Mouse (Mus musculus): ENCODE results near the gene Slc7a15.
"Not testable (repeated sequence)": the region's sequence is repeated elsewhere in the genome, so short reads cannot be mapped to it uniquely, and the experiment has no call there.

Slc7a15 gene

DNA sequence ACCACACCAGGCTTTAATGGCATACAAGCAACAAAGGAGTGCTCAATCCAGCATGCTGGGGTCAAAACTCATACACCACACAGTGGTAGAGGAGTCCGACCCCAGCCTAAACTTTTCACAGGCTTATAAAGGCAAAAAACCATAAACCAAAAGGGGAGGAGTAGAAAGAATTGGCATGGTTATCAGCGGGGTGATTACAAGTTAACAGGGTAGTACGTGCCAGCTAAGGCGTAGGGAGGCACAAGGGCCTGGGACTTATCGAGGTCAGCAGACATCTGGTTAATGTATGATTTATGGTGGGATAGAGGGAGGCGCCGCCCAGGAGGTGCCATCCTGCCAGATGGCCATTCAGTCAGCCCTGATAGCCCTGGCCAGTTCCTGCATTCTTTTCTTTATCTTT, at the start of gene Slc7a15:
Gene Slc7a15 (minus strand): TSS at position 101 of the 400 bp plus-strand sequence.
- not testable (repeated sequence) for DNase-seq (ENCODE audit: low spot score)

DNA sequence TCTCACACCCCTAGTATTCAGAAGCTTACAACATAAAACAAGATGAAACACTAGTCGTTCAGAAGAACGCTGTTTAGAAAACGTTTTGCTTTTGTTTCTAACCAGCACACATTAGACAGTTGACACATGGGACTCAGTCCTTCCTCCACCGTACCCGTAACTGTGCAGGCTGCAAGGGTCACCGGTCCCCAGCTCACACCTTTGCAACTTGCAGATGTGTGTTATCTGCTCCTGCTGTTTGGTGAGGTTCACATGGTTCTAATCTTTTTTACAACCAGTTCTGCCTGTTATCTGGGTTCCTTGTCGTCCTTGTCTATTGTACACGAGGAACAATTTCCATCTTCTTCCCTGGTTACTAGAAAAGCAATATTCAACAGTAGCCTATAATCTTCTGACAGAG, 49.3 kb upstream of the Slc7a15 start:
- not testable (repeated sequence) for DNase-seq (ENCODE audit: low spot score)

DNA sequence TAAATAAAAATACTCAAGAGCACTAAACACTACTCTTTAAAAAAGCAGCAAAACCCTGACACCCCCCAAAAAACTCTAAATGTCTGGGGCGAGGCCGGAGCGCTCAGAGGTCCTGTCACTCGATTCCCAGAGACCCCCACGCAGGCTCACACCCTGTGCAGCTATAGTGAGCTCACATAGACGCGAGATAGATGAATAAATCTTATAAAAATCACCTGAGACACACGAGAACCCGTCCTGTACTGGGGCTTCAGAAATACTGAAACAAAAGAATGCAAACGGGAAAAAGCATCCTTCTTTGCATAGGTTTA, 42.5 kb upstream of the Slc7a15 start:
- no peak for DNase-seq (ENCODE audit: low spot score)

DNA sequence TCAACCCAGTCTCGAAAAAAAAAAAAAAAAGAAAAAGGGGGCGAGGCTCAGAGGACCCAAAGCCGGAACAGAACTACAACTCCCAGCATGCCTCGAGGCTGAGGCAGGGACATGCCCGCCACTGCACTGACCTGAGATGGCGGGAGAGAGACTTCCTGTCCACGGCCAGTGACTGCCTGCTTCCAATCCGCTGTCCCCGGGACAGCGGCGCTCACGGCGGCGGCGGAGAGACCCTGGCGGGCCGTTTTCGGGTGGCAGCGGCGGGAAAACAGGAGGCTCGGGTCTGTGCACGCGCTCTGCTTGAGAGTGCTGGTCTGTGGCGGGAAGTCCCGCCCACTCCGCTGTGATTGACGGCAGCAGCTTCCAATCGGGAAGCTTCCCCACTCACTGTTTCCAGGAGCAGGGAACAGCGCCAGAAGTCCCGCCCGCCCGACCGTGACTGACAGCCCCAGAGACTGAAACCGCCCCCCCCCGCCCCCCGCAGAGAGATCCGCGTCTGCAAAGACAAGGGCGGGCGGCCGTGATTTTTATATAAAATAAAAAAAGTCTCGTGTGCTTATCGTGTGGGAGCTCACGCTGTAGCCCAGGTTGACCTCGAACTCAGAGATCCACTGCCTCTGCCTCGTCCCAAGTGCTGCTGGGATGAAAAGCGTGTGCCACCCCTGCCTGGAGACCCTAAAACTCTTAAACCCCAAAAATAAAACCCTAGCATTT, 42.0 kb upstream of the Slc7a15 start:
- peak; percentile 99 for DNase-seq (ENCODE audit: low spot score)

DNA sequence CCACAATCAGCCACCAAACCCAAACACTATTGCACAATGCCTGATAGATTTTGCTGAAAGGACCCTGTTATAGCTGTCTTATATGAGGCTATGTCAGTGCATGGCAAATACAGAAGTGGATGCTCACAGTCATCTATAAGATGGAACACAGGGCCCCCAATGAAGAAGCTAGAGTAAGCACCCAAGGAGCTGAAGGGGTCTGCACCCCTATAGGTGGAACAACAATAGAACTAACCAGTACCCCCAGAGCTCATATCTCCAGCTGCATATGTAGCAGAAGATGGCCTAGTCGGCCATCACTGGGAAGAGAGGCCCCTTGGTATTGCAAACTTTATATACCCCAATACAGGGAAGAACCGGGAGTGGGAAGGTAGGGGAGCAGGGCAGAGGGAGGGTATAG, 41.3 kb upstream of the Slc7a15 start:
- not testable (repeated sequence) for DNase-seq (ENCODE audit: low spot score)

DNA sequence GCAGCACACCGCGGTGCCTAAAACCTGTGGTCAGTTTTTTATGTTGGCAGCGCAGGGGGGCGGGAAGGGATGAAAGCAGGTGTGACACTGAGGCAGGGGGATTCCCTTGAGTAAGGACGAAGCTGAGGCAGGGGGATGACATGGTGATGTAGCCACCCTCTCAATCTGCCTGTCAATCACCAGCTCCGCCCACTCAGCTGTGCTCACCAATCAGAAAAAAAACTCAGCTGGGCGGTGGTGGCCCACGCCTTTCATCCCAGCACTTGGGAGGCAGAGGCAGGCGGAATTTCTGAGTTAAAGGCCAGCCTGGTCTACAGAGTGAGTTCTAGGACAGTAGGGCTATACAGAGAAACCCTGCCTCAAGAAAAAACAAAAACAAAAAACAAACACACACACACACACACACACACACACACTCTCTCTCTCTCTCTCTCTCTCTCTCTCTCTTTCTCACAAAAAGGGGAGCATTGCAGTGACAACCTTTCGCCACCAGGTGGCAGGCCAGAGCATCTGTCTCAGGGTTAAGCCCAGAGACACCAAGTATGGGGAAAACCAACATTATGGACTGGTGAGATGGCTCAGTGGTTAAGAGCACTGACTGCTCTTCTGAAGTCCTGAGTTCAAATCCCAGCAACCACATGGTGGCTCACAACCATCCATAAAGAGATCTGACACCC, 39.7 kb upstream of the Slc7a15 start:
- peak; percentile 71 for DNase-seq (ENCODE audit: low spot score)

DNA sequence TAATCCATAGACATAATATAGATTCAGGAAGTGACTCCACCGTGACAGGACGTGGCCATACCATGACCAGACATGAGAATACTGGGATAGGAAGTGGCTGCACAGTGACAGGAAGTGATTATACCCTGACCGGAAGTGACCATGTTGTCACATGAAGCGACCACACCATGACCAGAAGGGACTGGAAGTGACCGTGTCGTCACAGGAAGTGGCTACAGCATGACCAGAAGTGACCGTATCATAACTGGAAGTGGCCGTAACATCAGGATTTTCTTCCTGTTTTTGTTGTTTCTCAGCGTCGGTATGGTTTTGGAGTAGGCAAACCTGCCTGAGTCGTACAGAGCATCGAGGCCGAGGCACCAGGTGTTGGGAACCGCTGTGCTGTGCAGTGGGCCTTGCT, 38.1 kb upstream of the Slc7a15 start:
- DNase-seq (ENCODE audit: low spot score), result no peak

DNA sequence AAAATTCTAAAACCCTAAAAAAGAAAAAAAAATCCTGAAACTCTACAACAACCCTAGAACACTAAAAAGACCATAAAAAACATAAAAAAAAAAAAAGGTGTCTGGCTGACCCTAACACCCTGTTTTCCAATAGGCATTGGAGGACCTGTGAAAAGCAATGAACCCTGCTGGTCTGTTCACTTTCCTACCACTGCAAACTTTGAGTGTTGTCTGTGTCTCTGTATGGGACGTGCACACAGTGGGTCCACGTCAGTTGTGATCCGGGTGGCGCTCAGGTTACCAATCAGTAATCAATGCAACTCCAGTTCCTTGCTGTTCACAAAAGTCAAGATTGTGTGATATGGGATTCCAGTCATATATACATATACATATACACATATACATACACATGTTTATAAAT, 36.7 kb upstream of the Slc7a15 start:
- DNase-seq (ENCODE audit: low spot score), result no peak

DNA sequence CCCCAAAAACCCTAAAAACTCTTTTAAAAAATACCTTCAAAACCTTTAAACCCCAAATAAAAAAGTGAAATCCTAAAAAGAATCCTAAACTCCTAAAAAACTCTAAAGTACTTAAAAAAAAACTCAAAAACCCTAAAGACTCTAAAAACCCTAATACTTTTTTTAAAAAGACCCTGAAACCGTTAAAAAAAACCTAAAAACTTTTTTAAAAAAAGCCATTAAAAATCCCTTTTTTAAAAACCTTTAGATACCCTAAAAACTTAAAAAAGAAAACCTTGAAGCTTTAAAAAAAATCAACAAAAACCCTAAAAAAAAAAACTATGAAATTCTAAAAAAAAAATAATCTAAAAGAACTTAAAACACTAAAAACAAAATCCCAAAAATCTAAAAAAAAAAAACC, 35.4 kb upstream of the Slc7a15 start:
- DNase-seq (ENCODE audit: low spot score), result no peak

DNA sequence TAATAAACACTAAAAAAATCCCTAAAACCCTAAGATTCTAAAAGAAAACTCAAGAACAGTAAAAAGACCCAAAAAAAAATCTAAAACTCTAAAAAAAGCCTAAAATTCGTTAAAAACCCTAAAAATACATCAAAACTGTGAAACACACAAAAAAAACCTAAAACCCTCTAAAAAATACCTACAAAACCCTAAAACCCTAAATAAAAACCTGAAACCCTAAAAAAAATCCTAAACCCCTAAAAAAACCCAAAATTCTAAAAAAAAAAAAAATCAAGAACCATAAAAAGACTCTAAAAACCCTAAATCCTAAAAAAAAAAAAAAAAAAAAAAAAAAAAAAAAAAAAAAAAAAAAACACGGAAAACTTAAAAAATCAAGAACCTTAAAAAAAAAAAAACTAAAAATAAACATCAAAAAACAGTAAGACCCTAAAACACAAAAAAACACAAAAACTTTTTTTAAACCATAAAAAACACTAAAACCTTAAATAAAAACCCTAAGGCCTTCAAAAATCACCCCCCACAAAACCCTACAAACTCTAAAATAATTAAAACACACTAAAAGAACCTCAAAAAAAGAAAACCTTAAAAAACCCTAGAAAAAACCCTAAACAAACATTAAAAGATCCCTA, 34.0 kb upstream of the Slc7a15 start:
- no peak for DNase-seq (ENCODE audit: low spot score)

DNA sequence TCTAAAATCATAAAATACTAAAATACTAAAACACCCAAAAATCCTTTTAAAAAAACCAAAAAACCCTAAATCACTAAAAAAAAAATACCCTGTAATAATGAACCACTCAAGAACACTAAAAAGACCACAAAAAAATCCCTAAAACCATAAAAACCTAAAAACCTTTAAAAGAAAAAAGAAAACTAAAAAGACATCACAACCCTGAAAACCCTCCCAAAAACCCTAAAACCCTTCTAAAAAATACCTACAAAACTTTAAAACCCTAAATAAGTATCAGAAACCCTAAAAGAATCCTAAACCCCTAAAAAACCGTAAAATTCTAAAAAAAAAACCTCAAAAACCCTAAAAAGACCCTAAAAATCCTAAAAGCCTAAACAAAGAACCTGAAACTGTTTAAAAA, 32.8 kb upstream of the Slc7a15 start:
- no peak for DNase-seq (ENCODE audit: low spot score)

DNA sequence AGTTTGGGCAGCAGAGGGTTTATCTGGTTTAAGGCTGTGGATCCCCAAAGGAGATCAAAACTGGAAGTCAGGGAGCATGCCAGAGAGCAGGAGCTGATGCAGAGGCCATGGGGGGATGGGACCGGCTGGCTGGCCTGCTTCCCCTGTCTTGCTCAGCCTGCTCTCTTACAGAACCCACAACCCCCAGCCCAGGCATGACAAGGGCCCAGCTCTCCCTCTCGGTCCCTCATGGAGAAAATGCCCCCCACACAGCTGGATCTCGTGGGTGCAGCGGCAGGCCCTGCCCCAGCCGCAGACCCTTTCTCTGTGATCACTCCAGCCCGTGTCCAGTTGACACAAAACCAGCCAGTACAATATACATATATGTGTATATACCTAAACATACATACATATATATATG, 30.7 kb upstream of the Slc7a15 start:
- no peak for DNase-seq (ENCODE audit: low spot score)

DNA sequence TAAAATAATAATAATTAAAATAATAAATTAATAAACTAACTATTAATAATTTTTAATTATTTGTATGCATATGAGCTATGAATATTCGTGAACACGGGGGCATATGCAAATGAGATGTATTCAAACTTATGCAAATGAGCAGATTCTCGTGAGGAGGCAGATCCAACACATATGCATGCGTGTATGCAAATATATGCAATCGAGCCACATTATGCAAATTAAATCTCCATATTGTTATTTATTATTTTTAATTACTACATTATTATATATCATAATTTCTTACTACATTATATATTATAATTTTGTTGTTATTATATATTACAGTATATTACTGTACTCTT, 21.8 kb upstream of the Slc7a15 start:
- no peak for DNase-seq (ENCODE audit: low spot score)

DNA sequence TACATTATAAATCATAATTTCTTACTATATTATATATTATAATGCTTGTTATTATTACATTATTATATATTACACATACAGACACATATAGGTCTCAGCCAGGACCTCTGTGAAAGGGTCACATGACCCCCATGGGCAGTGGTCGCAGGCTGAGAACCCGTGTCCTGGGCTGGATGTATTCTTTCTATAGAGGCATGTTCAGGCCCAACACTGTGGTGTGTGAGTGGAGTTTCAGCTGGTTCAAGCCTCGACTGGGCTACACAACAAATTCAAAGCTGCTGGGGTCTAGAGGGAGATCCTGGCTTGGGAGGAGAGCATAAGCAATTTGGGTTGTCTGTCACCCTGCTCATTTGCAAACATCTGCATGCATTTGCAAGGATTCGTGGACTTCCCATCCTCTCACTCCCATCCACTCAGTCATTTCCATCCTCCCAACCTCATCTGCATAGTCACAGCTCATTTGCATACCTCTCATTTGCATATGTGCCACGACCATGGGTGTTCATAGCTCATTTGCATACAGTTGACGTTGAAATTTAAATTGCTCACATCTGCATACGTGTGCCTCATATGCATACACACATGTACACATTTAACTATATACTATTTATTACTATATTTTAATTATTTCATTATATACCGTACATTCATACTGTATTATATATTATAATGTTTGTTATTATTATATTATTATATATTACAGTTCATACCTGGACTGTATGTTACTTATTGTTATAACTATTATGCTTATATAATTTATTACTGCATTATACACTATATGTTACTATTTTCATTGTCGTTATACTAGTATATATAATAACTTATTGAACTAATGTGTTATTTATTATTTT, 21.2 kb upstream of the Slc7a15 start:
- no peak for DNase-seq (ENCODE audit: low spot score)

DNA sequence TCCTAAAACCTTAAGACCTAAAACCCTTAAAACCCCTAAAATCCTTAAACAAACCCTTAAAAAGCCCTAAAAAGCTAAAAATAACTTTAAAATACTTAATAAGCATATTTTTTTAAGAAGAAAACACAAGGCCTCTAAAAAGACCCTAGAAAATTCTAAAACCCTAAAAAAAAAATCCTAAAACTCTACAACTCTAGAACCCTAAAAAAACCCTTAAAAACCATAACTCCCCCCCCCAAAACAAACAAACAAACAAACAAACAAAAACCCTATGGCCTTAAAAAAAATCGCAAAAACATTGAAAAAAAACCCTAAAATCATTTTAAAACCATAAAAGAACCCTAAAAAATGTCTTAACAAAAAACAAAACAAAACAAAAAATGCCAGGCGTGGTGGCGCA, 19.4 kb upstream of the Slc7a15 start:
- no peak for DNase-seq (ENCODE audit: low spot score)

DNA sequence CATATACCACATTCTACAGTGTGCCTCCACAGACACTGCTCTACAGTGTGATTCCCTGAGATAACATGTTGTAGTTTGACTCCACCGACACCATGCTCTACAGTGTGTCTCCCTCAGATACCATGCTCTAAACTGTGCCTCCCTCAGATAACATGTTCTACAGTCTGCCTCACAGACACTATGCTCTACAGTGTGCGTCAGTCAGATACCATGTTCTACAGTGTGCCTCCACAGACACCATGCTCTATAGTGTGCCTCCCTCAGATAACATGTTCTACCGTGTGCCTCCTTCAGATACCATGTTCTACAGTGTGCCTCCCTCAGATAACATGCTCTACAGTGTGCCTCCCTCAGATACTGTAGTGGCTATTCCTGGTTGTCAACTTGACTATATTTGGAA, 10.2 kb upstream of the Slc7a15 start:
- no peak for DNase-seq (ENCODE audit: low spot score)

DNA sequence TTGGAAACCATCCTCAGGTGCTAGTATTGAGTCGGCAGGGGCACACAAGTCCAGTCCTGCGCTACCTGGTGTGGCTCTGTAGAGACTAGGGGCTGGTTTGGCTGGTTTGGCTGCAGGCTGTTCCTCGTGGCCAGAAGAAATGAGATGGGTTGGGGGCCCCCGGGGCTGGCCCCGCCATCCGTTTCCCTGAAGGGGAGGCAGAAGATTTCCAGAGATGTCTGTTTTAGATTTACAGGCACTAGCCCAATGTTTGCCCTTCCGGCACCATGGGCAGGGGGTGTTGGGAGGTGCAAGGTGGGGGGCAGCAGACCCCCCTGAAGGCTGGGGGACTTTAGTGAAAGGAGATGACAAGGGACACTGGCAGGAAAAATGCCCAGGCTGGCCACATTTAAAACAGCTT, 3.3 kb downstream of the Slc7a15 start:
- no peak for DNase-seq (ENCODE audit: low spot score)

DNA sequence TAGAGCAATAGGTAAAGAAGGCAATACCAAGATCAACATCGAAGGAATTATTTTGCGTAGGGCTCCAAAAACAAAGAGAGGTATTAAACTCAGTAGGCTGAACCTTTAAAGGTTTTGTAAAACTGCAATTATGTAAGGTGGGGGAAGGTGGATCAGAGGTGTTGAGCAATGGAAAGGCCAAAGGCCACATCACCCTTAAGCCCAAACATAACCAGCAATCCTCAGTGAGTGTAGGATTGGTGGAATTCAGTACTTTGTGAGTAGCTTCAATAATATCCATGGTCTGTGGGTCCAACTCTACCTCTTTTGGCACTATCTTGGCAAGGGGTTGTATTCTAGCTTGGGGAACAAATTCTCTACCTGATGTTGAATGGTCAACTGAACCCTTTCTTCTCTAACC, 7.5 kb downstream of the Slc7a15 start:
- DNase-seq (ENCODE audit: low spot score), result not testable (repeated sequence)

DNA sequence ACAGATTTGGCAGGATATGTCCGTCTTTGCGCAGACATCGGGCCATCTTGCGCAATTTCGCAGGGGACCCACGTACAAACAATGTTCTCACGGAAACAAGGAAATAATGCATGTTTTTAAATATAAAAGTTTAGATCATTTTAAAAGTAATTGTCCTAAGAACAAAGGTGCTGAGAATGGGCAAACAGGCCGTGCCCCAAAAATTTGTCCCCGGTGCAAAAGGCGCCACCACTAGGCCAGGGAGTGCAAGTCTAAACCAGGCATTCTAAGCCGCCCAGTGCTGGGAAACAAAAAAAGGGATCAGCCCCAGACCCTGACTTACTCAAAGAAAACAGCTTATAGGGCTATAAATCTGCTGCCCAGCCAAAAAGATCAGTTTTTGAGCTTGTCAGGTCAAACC, 25.5 kb downstream of the Slc7a15 start:
- DNase-seq (ENCODE audit: low spot score), result no peak

DNA sequence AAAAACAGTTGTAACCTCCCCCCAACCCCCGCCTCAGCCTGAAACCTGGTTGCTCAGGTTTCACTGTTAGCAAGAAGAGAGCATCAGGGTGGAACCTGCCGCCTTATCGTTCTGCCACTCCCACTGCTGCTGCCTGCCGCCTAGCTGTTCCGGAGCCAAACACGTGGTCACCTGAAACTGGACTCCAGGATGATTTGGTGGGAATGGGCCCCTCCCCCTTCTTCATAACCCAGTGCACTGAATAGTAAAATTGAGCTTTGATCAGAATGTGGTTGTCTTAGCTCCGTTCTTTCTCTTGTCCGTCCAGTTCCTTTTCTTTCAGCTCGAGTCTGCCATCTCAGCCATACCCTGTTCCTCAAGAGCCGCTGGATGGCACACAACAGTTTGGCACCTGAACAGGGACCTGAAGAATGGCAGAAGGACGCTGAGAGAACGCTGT, 26.9 kb downstream of the Slc7a15 start:
- not testable (repeated sequence) for DNase-seq (ENCODE audit: low spot score)

DNA sequence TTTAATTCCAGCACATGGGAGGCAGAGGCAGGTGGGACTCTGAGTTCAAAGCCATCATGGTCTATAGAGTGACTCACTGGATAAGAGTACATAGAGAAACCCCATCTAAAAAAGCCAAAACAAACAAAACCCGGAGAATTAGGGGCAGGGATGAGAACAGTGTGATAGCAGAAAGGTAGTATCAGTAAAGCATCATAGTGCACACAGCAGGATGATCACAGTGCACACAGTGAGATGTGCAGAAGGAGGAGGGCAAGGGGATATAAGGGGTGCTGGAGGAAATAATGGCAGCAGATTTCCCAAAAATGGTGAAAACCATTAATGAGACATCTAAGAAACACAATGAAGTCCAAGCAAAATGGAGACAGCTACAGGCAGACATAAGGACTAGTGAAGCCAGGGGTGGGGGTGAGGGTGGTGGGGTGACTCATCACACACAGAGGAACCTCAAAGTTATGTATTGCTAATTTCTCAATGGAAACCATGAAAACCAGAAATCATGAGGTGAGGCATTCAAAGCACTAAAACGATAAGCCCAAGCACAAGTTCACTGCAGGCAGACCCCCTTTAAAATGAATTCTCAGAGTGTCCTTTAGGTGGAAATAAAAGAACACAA, 27.5 kb downstream of the Slc7a15 start:
- not testable (repeated sequence) for DNase-seq (ENCODE audit: low spot score)

DNA sequence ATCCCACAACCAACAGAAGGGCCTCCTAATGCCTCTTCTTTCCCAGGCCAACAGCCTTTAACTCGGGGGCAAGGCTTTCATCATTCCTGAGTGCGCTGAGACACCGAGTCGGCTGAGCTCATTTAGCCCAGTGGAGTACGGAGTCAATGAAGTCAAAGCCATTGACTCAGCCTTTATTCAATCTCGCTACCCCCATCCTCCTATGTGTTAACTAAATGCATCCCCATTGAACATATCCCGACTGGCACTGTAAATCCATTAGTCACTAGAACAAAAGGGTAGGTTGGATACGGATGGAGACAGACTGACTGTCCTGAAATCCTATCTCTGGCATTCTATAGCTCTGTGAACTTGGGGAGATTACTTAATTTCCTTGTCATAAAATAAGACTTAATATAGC, 36.7 kb downstream of the Slc7a15 start:
- DNase-seq (ENCODE audit: low spot score), result not testable (repeated sequence)
